Mouse (Mus musculus) stomach, embryonic 15.5 days (tissue): ENCODE results near the gene Tspan3. TPM values are rescaled to one million over a fixed set of nuclear protein-coding genes. Genes with fewer than 3 reads are reported as not detected.

Source experiments
- ATAC-seq: fragments of 200-750 bp; cut with Nextera tagmentation; 2 replicates; pipeline ENCODE4 v1.8.0; 2017; ENCODE audit warnings: low read depth, moderate number of reproducible peaks, moderate TSS enrichment; ENCODE audit not compliant: insufficient read depth, low FRiP score
- H3K27ac ChIP-seq: fragments of 300-500 bp; sonication (generic); 2 replicates; pipeline ENCODE4 v1.5.1; 2015; ENCODE audit warnings: mild to moderate bottlenecking, inconsistent platforms
- H3K27me3 ChIP-seq: fragments of 300-500 bp; sonication (generic); replicated peaks from 2 replicates; pipeline ENCODE4 v1.6.1; 2015; ENCODE audit warnings: inconsistent platforms
- H3K36me3 ChIP-seq: fragments of 300-500 bp; sonication (generic); 2 replicates; pipeline ENCODE4 v1.6.1; 2015; ENCODE audit warnings: inconsistent platforms
- H3K4me1 ChIP-seq: fragments of 300-500 bp; sonication (generic); 2 replicates; pipeline ENCODE4 v1.6.1; 2015; ENCODE audit warnings: inconsistent platforms
- H3K4me2 ChIP-seq: fragments of 300-500 bp; sonication (generic); 2 replicates; pipeline ENCODE4 v1.6.1; 2015; ENCODE audit warnings: mild to moderate bottlenecking, inconsistent platforms
- H3K4me3 ChIP-seq: fragments of 300-500 bp; sonication (generic); replicated peaks from 2 replicates; pipeline ENCODE4 v1.5.1; 2015; ENCODE audit warnings: inconsistent platforms
- H3K9ac ChIP-seq: fragments of 300-500 bp; sonication (generic); 2 replicates; pipeline ENCODE4 v1.6.1; 2015; ENCODE audit warnings: inconsistent platforms
- H3K9me3 ChIP-seq: fragments of 300-500 bp; sonication (generic); 2 replicates; pipeline ENCODE4 v1.6.1; 2016; ENCODE audit warnings: inconsistent platforms
- WGBS: fragments of 180-500 bp; shearing (Covaris S2); methylation state at CpG from one replicate; pipeline ENCODE4 v1.1.7; 2015; 5-methylcytosine and 5-hydroxymethylcytosine counted together
- polyA plus RNA-seq: library from polyadenylated mRNA; unstranded; fragments of >200 nt; fragmentation: Nextera tagmentation; extraction: Ambion mirVana; gene quantifications from 2 replicates; pipeline ENCODE4 v1.2.1, GENCODE M21; 2015

Gene Tspan3
- polyA plus RNA-seq, 1 experiment from 2014 or later: 422 TPM

DNA sequence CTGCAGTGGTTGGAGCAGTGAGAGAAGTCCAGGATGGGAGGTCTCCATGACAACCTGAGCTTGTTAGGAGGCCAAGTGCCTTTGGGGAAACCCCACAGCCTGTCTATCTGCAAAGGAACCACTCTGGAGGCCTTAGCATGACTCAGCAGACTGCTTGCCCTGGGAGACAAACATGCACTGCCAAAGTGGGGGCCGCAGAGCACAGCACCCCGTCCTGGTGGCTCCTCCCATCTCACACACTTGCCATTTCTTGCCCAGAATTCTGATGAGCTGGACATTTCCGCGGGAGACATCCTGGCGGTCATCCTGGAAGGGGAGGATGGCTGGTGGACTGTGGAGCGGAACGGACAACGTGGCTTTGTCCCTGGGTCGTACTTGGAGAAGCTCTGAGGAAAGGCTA is 36.9 kb downstream of the Tspan3 start:
- ATAC-seq: no peak
- no peak overlapping the region for H3K9ac ChIP-seq
- H3K36me3 ChIP-seq: 0 out of 2 replicates have a peak, but pooled peaks cover 18% of the 10 kb centered on the region
- H3K4me2 ChIP-seq: no peak overlapping the region
- H3K27me3 ChIP-seq: no peaks in the 10 kb centered on the region
- H3K9me3 ChIP-seq: no peaks in the 10 kb centered on the region
- H3K27ac ChIP-seq: no peak overlapping the region
- 87% methylated on average over 9 of the region's 9 CpGs for WGBS
- H3K4me1 ChIP-seq: no peaks in the 10 kb centered on the region
- no peak overlapping the region for H3K4me3 ChIP-seq

- no peak for ATAC-seq
- H3K36me3 ChIP-seq: 0 out of 2 replicates have a peak, but pooled peaks cover 18% of the 10 kb centered on the region
- WGBS: 81% methylated on average over 16 of the region's 16 CpGs
- H3K4me1 ChIP-seq: peaks cover 2% of the 10 kb centered on the region; the same call in 1 of the 2 replicates
- no peak overlapping the region for H3K9ac ChIP-seq
- H3K27ac ChIP-seq: no peak overlapping the region
- H3K9me3 ChIP-seq: no peaks in the 10 kb centered on the region
- no peaks in the 10 kb centered on the region for H3K27me3 ChIP-seq
- H3K4me2 ChIP-seq: no peak overlapping the region
- H3K4me3 ChIP-seq: no peak overlapping the region
Observed at GRCm38 (mm10) chr9:56126453-56127173, 38.7 kb downstream of the Tspan3 start.

GRCm38 (mm10) chr9:56124561-56124960 is 40.7 kb downstream of the Tspan3 start:
- Histone ChIP-seq H3K4me3 (no peak overlapping the region), H3K4me1 (peaks cover 2% of the 10 kb centered on the region; the same call in 1 of the 2 replicates), H3K9ac (no peak overlapping the region), H3K36me3 (0 out of 2 replicates have a peak, but pooled peaks cover 14% of the 10 kb centered on the region), H3K4me2 (peak overlapping the region; percentile 20; the same call in 1 of the 2 replicates), H3K9me3 (no peaks in the 10 kb centered on the region), H3K27ac (no peak overlapping the region), H3K27me3 (no peaks in the 10 kb centered on the region)
- no peak for ATAC-seq
- 20% methylated on average over 11 of the region's 11 CpGs for WGBS

DNA sequence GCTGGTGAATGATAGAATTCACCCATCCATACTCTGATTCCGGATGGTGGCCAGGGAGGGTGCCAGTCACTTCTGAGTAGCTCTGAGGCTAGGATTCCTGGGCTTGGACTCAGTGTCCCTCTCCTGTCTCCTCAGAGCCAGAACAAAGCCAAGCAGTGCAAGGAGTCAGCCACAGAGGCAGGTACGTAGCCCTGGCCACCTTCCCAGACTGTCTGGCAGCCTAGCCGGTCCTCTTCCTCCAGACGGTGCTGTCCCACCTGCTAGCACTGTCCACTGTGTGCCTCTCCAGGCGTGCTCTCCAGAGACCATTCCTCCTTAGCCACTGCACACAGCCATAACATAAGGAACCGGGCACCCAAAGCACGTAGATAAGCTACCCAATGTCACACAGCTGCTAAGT is 41.7 kb downstream of the Tspan3 start:
- H3K4me2 ChIP-seq: no peak overlapping the region
- H3K27me3 ChIP-seq: no peaks in the 10 kb centered on the region
- H3K27ac ChIP-seq: no peak overlapping the region
- 0 out of 2 replicates have a peak, but pooled peaks cover 10% of the 10 kb centered on the region for H3K36me3 ChIP-seq
- WGBS: 73% methylated on average over 7 of the region's 7 CpGs
- no peak overlapping the region for H3K9ac ChIP-seq
- no peak for ATAC-seq
- H3K4me3 ChIP-seq: no peak overlapping the region
- H3K9me3 ChIP-seq: no peaks in the 10 kb centered on the region
- peaks cover 2% of the 10 kb centered on the region; the same call in 1 of the 2 replicates for H3K4me1 ChIP-seq

DNA sequence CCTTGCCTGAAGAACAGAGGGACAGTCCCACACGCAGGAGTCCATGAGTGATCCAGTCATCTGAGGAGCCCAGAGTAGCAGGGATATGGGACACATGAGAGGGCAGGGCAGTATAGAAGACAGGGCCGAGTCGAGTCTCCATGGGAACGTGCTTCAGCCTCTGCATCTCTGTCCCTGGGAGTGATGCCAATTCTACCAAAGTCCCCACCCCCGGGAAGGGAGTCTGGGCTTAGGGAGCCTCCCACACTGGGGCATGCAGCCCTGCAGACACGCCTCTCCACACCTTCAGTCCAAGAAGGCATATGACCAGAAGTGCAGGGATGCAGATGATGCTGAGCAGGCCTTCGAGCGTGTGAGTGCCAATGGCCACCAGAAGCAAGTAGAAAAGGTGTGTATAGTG is 42.3 kb downstream of the Tspan3 start:
- Histone ChIP-seq H3K4me1 (peaks cover 2% of the 10 kb centered on the region; the same call in 1 of the 2 replicates), H3K9ac (no peak overlapping the region), H3K27ac (no peak overlapping the region), H3K9me3 (no peaks in the 10 kb centered on the region), H3K4me2 (no peak overlapping the region), H3K36me3 (0 out of 2 replicates have a peak, but pooled peaks cover 5% of the 10 kb centered on the region), H3K4me3 (no peak overlapping the region), H3K27me3 (no peaks in the 10 kb centered on the region)
- 0 out of 2 replicates have a peak, but pooled peaks have one; percentile 15 for ATAC-seq
- WGBS: 48% methylated on average over 8 of the region's 8 CpGs

GRCm38 (mm10) chr9:56121097-56121496 is 44.2 kb downstream of the Tspan3 start:
- Histone ChIP-seq H3K4me3 (no peak overlapping the region), H3K4me1 (peaks cover 2% of the 10 kb centered on the region; the same call in 1 of the 2 replicates), H3K9me3 (no peaks in the 10 kb centered on the region), H3K27ac (no peak overlapping the region), H3K4me2 (0 out of 2 replicates have a peak overlapping the region, but pooled peaks have one; percentile 5), H3K9ac (no peak overlapping the region), H3K36me3 (no peaks in the 10 kb centered on the region), H3K27me3 (no peaks in the 10 kb centered on the region)
- ATAC-seq: no peak
- WGBS: 25% methylated on average over 7 of the region's 7 CpGs

DNA sequence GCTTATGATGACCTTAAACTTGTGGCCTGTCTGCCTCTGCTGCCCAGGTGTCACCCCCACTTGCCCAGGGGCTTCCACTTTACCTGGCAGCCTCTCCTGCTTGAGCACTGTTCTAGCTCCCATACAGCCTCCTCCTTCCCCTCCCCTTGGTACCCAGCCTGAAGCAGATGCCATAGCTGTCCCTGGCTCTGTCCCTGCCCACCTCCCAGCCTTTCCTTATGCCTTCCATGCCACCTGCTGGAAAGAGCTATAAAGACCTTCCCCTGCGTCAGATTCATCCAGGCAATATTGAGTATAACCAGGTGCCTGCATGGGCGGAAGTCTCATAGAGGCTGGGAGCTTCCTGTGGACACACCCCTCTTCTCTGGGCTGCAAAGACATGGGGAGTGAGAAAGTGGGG is 45.6 kb downstream of the Tspan3 start:
- Histone ChIP-seq H3K4me3 (no peak overlapping the region), H3K36me3 (no peaks in the 10 kb centered on the region), H3K9ac (no peak overlapping the region), H3K27me3 (no peaks in the 10 kb centered on the region), H3K9me3 (no peaks in the 10 kb centered on the region), H3K4me2 (no peak overlapping the region), H3K27ac (no peak overlapping the region), H3K4me1 (peaks cover 2% of the 10 kb centered on the region; the same call in 1 of the 2 replicates)
- WGBS: 50% methylated on average over 2 of the region's 2 CpGs
- ATAC-seq: no peak

- WGBS: 5% methylated on average over 14 of the region's 14 CpGs
Observed at GRCm38 (mm10) chr9:56118582-56118981, 46.7 kb downstream of the Tspan3 start.

DNA sequence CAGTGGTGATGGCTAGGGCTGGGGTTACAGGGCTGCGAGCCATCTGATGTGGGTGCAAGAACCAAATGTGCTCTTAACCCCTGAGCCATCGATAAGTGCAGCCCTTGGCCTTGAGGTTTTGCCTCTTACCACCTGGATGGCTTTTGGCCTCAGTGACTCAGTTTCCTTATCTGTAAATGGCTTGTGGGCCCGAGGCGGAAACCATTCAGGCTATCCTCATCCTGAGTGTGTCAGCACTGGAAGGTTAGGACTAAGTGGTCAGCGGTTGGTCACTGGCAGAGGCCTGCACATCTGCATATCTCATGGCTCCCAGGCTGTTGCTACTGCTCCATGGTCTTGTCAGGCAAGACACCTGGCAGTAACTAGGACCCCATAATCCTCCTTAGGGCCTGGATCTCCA is 47.2 kb downstream of the Tspan3 start:
- no peak for ATAC-seq
- Histone ChIP-seq H3K36me3 (no peaks in the 10 kb centered on the region), H3K9ac (no peak overlapping the region), H3K4me3 (no peak overlapping the region), H3K27ac (no peak overlapping the region), H3K27me3 (no peaks in the 10 kb centered on the region), H3K9me3 (no peaks in the 10 kb centered on the region), H3K4me2 (peak overlapping the region; percentile 86), H3K4me1 (peaks cover 2% of the 10 kb centered on the region; the same call in 1 of the 2 replicates)
- 80% methylated on average over 5 of the region's 5 CpGs for WGBS

More at GRCm38 (mm10) chr9:56118582-56118981, 46.7 kb downstream of the Tspan3 start:
- no peaks in the 10 kb centered on the region for H3K36me3 ChIP-seq
- H3K27ac ChIP-seq: no peak overlapping the region
- no peaks in the 10 kb centered on the region for H3K27me3 ChIP-seq
- peak overlapping the region; percentile 41 for H3K4me3 ChIP-seq
- ATAC-seq: no peak; the same call in 1 of the 2 replicates
- no peak overlapping the region for H3K9ac ChIP-seq
- H3K4me2 ChIP-seq: peak overlapping the region; percentile 86
- no peaks in the 10 kb centered on the region for H3K9me3 ChIP-seq
- H3K4me1 ChIP-seq: peaks cover 2% of the 10 kb centered on the region; the same call in 1 of the 2 replicates

- Histone ChIP-seq H3K9ac (no peak overlapping the region), H3K27me3 (no peaks in the 10 kb centered on the region)
- WGBS: 74% methylated on average over 5 of the region's 5 CpGs
Observed at GRCm38 (mm10) chr9:56108174-56108573, 57.1 kb downstream of the Tspan3 start.

GRCm38 (mm10) chr9:56107527-56107926 is 57.8 kb downstream of the Tspan3 start:
- no peak overlapping the region for H3K4me2 ChIP-seq

More at GRCm38 (mm10) chr9:56108174-56108573, 57.1 kb downstream of the Tspan3 start:
- Histone ChIP-seq H3K4me2 (no peak overlapping the region), H3K9me3 (no peaks in the 10 kb centered on the region), H3K4me1 (no peaks in the 10 kb centered on the region), H3K27ac (no peak overlapping the region), H3K4me3 (no peak overlapping the region), H3K36me3 (no peaks in the 10 kb centered on the region)
- ATAC-seq: no peak

More at GRCm38 (mm10) chr9:56107527-56107926, 57.8 kb downstream of the Tspan3 start:
- ATAC-seq: 0 out of 2 replicates have a peak, but pooled peaks have one; percentile 27
- Histone ChIP-seq H3K4me1 (no peaks in the 10 kb centered on the region), H3K9ac (no peak overlapping the region), H3K4me3 (no peak overlapping the region), H3K36me3 (no peaks in the 10 kb centered on the region), H3K9me3 (no peaks in the 10 kb centered on the region), H3K27ac (no peak overlapping the region), H3K27me3 (no peaks in the 10 kb centered on the region)
- 69% methylated on average over 6 of the region's 6 CpGs for WGBS
